Mouse (Mus musculus) heart, postnatal 0 days (tissue): ENCODE measurements around the gene Npas3. TPM values are rescaled to one million over a fixed set of nuclear protein-coding genes. Genes with fewer than 3 reads are reported as not detected.

Source experiments
- ATAC-seq: fragments of 200-750 bp; cut with Nextera tagmentation; 2 replicates; pipeline ENCODE4 v1.8.0; 2017; ENCODE audit warnings: low read depth, moderate number of reproducible peaks, moderate library complexity; ENCODE audit not compliant: insufficient read depth
- DNase-seq: peaks from one replicate; pipeline ENCODE4 v3.0.0-alpha.2; 2016; ENCODE audit warnings: low spot score
- H3K27ac ChIP-seq: fragments of 300-500 bp; sonication (generic); 2 replicates; pipeline ENCODE4 v1.5.1; 2014; ENCODE audit warnings: low read depth, mild to moderate bottlenecking
- H3K27me3 ChIP-seq: fragments of 300-500 bp; sonication (generic); 2 replicates; pipeline ENCODE4 v1.6.1; 2014; ENCODE audit warnings: low read length, mixed read lengths; ENCODE audit not compliant: control insufficient read depth, insufficient read depth
- H3K36me3 ChIP-seq: fragments of 300-500 bp; sonication (generic); replicated peaks from 2 replicates; pipeline ENCODE4 v1.6.1; 2014; ENCODE audit warnings: low read length, mixed read lengths; ENCODE audit not compliant: control insufficient read depth, insufficient read depth
- H3K4me1 ChIP-seq: fragments of 300-500 bp; sonication (generic); 2 replicates; pipeline ENCODE4 v1.6.1; 2014; ENCODE audit warnings: antibody characterized with exemption; ENCODE audit not compliant: control insufficient read depth, insufficient read depth
- H3K4me2 ChIP-seq: fragments of 300-500 bp; sonication (generic); 2 replicates; pipeline ENCODE4 v1.6.1; 2014; ENCODE audit warnings: low read depth, mild to moderate bottlenecking, low read length, moderate library complexity
- H3K4me3 ChIP-seq: fragments of 300-500 bp; sonication (generic); 2 replicates; pipeline ENCODE4 v1.5.1; 2014; ENCODE audit warnings: low read depth, low read length
- H3K9ac ChIP-seq: fragments of 300-500 bp; sonication (generic); replicated peaks from 2 replicates; pipeline ENCODE4 v1.6.1; 2014; ENCODE audit warnings: low read depth, low read length, mixed read lengths
- H3K9me3 ChIP-seq: fragments of 300-500 bp; sonication (generic); replicated peaks from 2 replicates; pipeline ENCODE4 v1.6.1; 2016; ENCODE audit warnings: low read length; ENCODE audit not compliant: control insufficient read depth
- CTCF ChIP-seq: IDR thresholded peaks from 2 replicates; pipeline ENCODE4 v1.5.1; 2016; ENCODE audit warnings: antibody characterized with exemption, control low read depth, low read depth
- EP300 ChIP-seq: IDR thresholded peaks from 2 replicates; pipeline ENCODE4 v1.6.1; 2016; ENCODE audit warnings: antibody characterized with exemption, low read depth
- WGBS: fragments of 180-500 bp; shearing (Covaris S2); extraction: QIAGEN DNeasy Blood & Tissue Kit; methylation state at CpG from one replicate; pipeline ENCODE4 v1.1.7; 2014; 5-methylcytosine and 5-hydroxymethylcytosine counted together
- polyA plus RNA-seq: library from polyadenylated mRNA; unstranded; fragments of >200 nt; fragmentation: Nextera tagmentation; extraction: Ambion mirVana; gene quantifications from 2 replicates; pipeline ENCODE4 v1.2.1, GENCODE M21; 2015
- total RNA-seq: library from RNA; depleted of rRNA; stranded (reverse); fragments of >200 nt; gene quantifications from 2 replicates; pipeline ENCODE4 v1.2.3, GENCODE M21; 2014; ENCODE audit warnings: low replicate concordance

The Npas3 gene
- total and polyA plus RNA-seq, 2 experiments from 2014 or later, result 0.50 to 0.61 TPM

GRCm38 (mm10) chr12:54061168-54061567 is 812.7 kb downstream of the Npas3 start:
- Histone ChIP-seq H3K9ac (no peak overlapping the region), H3K27me3 (0 out of 2 replicates have a peak, but pooled peaks cover 6% of the 10 kb centered on the region), H3K9me3 (no peaks in the 10 kb centered on the region), H3K4me1 (no peaks in the 10 kb centered on the region), H3K36me3 (no peaks in the 10 kb centered on the region), H3K4me3 (no peak overlapping the region), H3K27ac (no peak overlapping the region), H3K4me2 (no peak overlapping the region)
- WGBS, result 63% methylated on average over 6 of the region's 6 CpGs
- DNase-seq, result no peak
- no peak for ATAC-seq
- TF ChIP-seq CTCF, result no peak
- no peak for TF ChIP-seq EP300

GRCm38 (mm10) chr12:54064986-54065385 is 816.5 kb downstream of the Npas3 start:
- TF ChIP-seq EP300, result no peak
- TF ChIP-seq CTCF, result no peak
- H3K9me3 ChIP-seq, result no peaks in the 10 kb centered on the region; the same call in 1 of the 2 replicates
- no peak for DNase-seq
- no peak overlapping the region for H3K4me3 ChIP-seq
- H3K27me3 ChIP-seq, result peaks cover 38% of the 10 kb centered on the region
- ATAC-seq, result no peak
- no peaks in the 10 kb centered on the region for H3K36me3 ChIP-seq
- H3K4me2 ChIP-seq, result no peak overlapping the region
- 79% methylated on average over 16 of the region's 16 CpGs for WGBS
- peaks cover 8% of the 10 kb centered on the region; the same call in 1 of the 2 replicates for H3K4me1 ChIP-seq
- H3K9ac ChIP-seq, result no peak overlapping the region
- H3K27ac ChIP-seq, result no peak overlapping the region

GRCm38 (mm10) chr12:54065607-54066006 is 817.1 kb downstream of the Npas3 start:
- Histone ChIP-seq H3K27ac (no peak overlapping the region), H3K4me3 (no peak overlapping the region), H3K36me3 (no peaks in the 10 kb centered on the region), H3K9ac (no peak overlapping the region), H3K4me1 (peaks cover 8% of the 10 kb centered on the region; the same call in 1 of the 2 replicates), H3K27me3 (peaks cover 38% of the 10 kb centered on the region), H3K9me3 (no peaks in the 10 kb centered on the region; the same call in 1 of the 2 replicates), H3K4me2 (no peak overlapping the region)
- ATAC-seq (no peak), DNase-seq (no peak)
- WGBS, result 47% methylated on average over 11 of the region's 11 CpGs
- TF ChIP-seq EP300, result no peak
- no peak for TF ChIP-seq CTCF

GRCm38 (mm10) chr12:54067419-54067818 is 818.9 kb downstream of the Npas3 start:
- Histone ChIP-seq H3K4me1 (peaks cover 8% of the 10 kb centered on the region; the same call in 1 of the 2 replicates), H3K4me2 (peak overlapping the region; percentile 60), H3K27me3 (peaks cover 38% of the 10 kb centered on the region), H3K4me3 (peak overlapping the region; percentile 44), H3K9me3 (no peaks in the 10 kb centered on the region; the same call in 1 of the 2 replicates), H3K36me3 (no peaks in the 10 kb centered on the region), H3K27ac (no peak overlapping the region), H3K9ac (no peak overlapping the region)
- DNase-seq, result no peak
- 29% methylated on average over 14 of the region's 14 CpGs for WGBS
- TF ChIP-seq EP300, result no peak
- no peak for TF ChIP-seq CTCF
- ATAC-seq, result no peak

- DNase-seq (peak; percentile 30), ATAC-seq (peak; percentile 68)
- Histone ChIP-seq H3K36me3 (no peaks in the 10 kb centered on the region), H3K9ac (no peak overlapping the region; the same call in 1 of the 2 replicates), H3K4me2 (peak overlapping the region; percentile 60), H3K9me3 (no peaks in the 10 kb centered on the region; the same call in 1 of the 2 replicates), H3K4me1 (peaks cover 8% of the 10 kb centered on the region; the same call in 1 of the 2 replicates), H3K27me3 (peaks cover 32% of the 10 kb centered on the region), H3K27ac (no peak overlapping the region), H3K4me3 (peak overlapping the region; percentile 44)
- TF ChIP-seq CTCF (no peak), EP300 (no peak)
- WGBS, result 5% methylated on average over 84 of the region's 84 CpGs
Measured at GRCm38 (mm10) chr12:54067886-54068756, 819.6 kb downstream of the Npas3 start.
